In genomic region chr11:106513166-106513565, GRCm38 (mm10) we compare ENCODE assay signal across 8 mouse cellular contexts. TPM values are rescaled to one million over a fixed set of nuclear protein-coding genes. Genes with fewer than 3 reads are reported as not detected.
A peak's percentile ranks its signal among the peaks of the same experiment; 100 is the strongest.
DNase-seq lines count a peak whose midpoint lies in the region; ATAC-seq and TF ChIP-seq lines count a peak whose summit lies in the region.

No protein-coding gene starts in this region.

- DNase-seq in adrenal gland, adult 2 months: peak; percentile 59
- no peak for DNase-seq in adrenal gland, postnatal 4 days (ENCODE audit: low spot score in 2 of 2)
- peak; percentile 89 for DNase-seq in midbrain, embryonic 11.5 days (ENCODE audit: low spot score, missing footprints)
- peak; percentile 73 for DNase-seq in heart, postnatal 0 days (ENCODE audit: low spot score)
- DNase-seq in lung, embryonic 14.5 days: peak; percentile 87
- peak; percentile 25 to 73 for DNase-seq in spleen, postnatal 10 days (ENCODE audit: low spot score in 2 of 2)

- no peak for ATAC-seq in midbrain, embryonic 11.5 days (ENCODE audit: low FRiP score)
- no peak for ATAC-seq in midbrain, embryonic 13.5 days
- ATAC-seq in common myeloid progenitor, adult 5-6 weeks (replicated peaks; ENCODE audit: low read depth, poor library complexity, severe bottlenecking): peak; percentile 58
- 0 out of 2 replicates have a peak, but pooled peaks have one; percentile 46 for ATAC-seq in heart, postnatal 0 days (ENCODE audit: insufficient read depth, low read depth)
- peak; percentile 60 for ATAC-seq in lung, embryonic 14.5 days (ENCODE audit: insufficient read depth)

- peaks cover 4% of the 10 kb centered on the region; the same call in 1 of the 2 replicates for H3K4me1 ChIP-seq in midbrain, embryonic 11.5 days (ENCODE audit: control insufficient read depth, insufficient read depth, low read length)
- H3K4me1 ChIP-seq in midbrain, embryonic 13.5 days (replicated peaks): peaks cover 15% of the 10 kb centered on the region
- no peaks in the 10 kb centered on the region for H3K4me1 ChIP-seq in heart, postnatal 0 days (ENCODE audit: control insufficient read depth, insufficient read depth)
- H3K4me1 ChIP-seq in lung, embryonic 14.5 days (ENCODE audit: insufficient read depth): peaks cover 7% of the 10 kb centered on the region

- no peak overlapping the region for H3K9ac ChIP-seq in midbrain, embryonic 11.5 days (ENCODE audit: low read length)
- H3K9ac ChIP-seq in midbrain, embryonic 13.5 days (replicated peaks): no peak overlapping the region
- no peak overlapping the region for H3K9ac ChIP-seq in heart, postnatal 0 days (replicated peaks; ENCODE audit: low read depth, low read length)
- H3K9ac ChIP-seq in lung, embryonic 14.5 days: no peak overlapping the region

- TF ChIP-seq CTCF in heart, postnatal 0 days (IDR thresholded peaks at IDR 0.05; ENCODE audit: low read depth): peak; percentile 74
- peak; percentile 85 for TF ChIP-seq CTCF in lung, embryonic 14.5 days (IDR thresholded peaks at IDR 0.05; ENCODE audit: low read depth)

- H3K4me3 ChIP-seq in midbrain, embryonic 11.5 days (ENCODE audit: low read depth, low read length): no peak overlapping the region
- no peak overlapping the region for H3K4me3 ChIP-seq in midbrain, embryonic 13.5 days (replicated peaks)
- no peak overlapping the region for H3K4me3 ChIP-seq in heart, postnatal 0 days (ENCODE audit: low read depth, low read length)
- H3K4me3 ChIP-seq in lung, embryonic 14.5 days (ENCODE audit: low read depth, low read length): no peak overlapping the region

- no peaks in the 10 kb centered on the region for H3K27me3 ChIP-seq in midbrain, embryonic 11.5 days (ENCODE audit: control insufficient read depth, insufficient read depth, low read length)
- H3K27me3 ChIP-seq in midbrain, embryonic 13.5 days: no peaks in the 10 kb centered on the region
- no peaks in the 10 kb centered on the region for H3K27me3 ChIP-seq in heart, postnatal 0 days (ENCODE audit: control insufficient read depth, insufficient read depth, low read length)
- no peaks in the 10 kb centered on the region for H3K27me3 ChIP-seq in lung, embryonic 14.5 days (ENCODE audit: insufficient read depth, low read length)

- TF ChIP-seq EP300 in heart, postnatal 0 days (IDR thresholded peaks at IDR 0.05; ENCODE audit: low read depth): no peak

- H3K27ac ChIP-seq in midbrain, embryonic 11.5 days (ENCODE audit: low read depth, low read length): no peak overlapping the region
- H3K27ac ChIP-seq in midbrain, embryonic 13.5 days: no peak overlapping the region
- no peak overlapping the region for H3K27ac ChIP-seq in heart, postnatal 0 days (ENCODE audit: low read depth)
- H3K27ac ChIP-seq in lung, embryonic 14.5 days (ENCODE audit: low read depth): no peak overlapping the region

- no peaks in the 10 kb centered on the region; the same call in 1 of the 2 replicates for H3K36me3 ChIP-seq in midbrain, embryonic 11.5 days (ENCODE audit: control insufficient read depth, insufficient read depth, low read length)
- peaks cover 27% of the 10 kb centered on the region for H3K36me3 ChIP-seq in midbrain, embryonic 13.5 days
- H3K36me3 ChIP-seq in heart, postnatal 0 days (replicated peaks; ENCODE audit: control insufficient read depth, insufficient read depth, low read length): peaks cover 20% of the 10 kb centered on the region
- peaks cover 8% of the 10 kb centered on the region; the same call in 1 of the 2 replicates for H3K36me3 ChIP-seq in lung, embryonic 14.5 days (ENCODE audit: insufficient read depth)

- 40% methylated on average over 2 of the region's 2 CpGs for WGBS in midbrain, embryonic 11.5 days
- 33% methylated on average over 2 of the region's 2 CpGs for WGBS in midbrain, embryonic 13.5 days
- WGBS in heart, postnatal 0 days: 39% methylated on average over 2 of the region's 2 CpGs
- WGBS in lung, embryonic 14.5 days: 31% methylated on average over 2 of the region's 2 CpGs

- no peaks in the 10 kb centered on the region for H3K9me3 ChIP-seq in midbrain, embryonic 11.5 days (ENCODE audit: control insufficient read depth, low read length)
- no peaks in the 10 kb centered on the region for H3K9me3 ChIP-seq in midbrain, embryonic 13.5 days
- H3K9me3 ChIP-seq in heart, postnatal 0 days (replicated peaks; ENCODE audit: control insufficient read depth, low read length): no peaks in the 10 kb centered on the region
- no peaks in the 10 kb centered on the region for H3K9me3 ChIP-seq in lung, embryonic 14.5 days (ENCODE audit: low read depth, low read length)

- H3K4me2 ChIP-seq in midbrain, embryonic 11.5 days: no peak overlapping the region
- H3K4me2 ChIP-seq in midbrain, embryonic 13.5 days (replicated peaks): no peak overlapping the region
- H3K4me2 ChIP-seq in heart, postnatal 0 days (ENCODE audit: low read depth, low read length): no peak overlapping the region
- H3K4me2 ChIP-seq in lung, embryonic 14.5 days: no peak overlapping the region

RNA-seq across cellular contexts. Expression of gene Ern1, which starts 25.5 kb away (rescaled TPM):
- total RNA-seq in adrenal gland, adult 2 months (2021): 100 to 1,000 TPM in 1 of 2 experiments, 10 to 100 TPM in 1; 90.7 to 119 TPM
- 608 and 700 TPM in 2 replicates for polyA plus RNA-seq in adrenal gland, adult 2 months (2012; rRNA removed)
- 10 to 100 TPM; 72.5 to 83.6 TPM for total RNA-seq in adrenal gland, postnatal 4 days (2021)
- polyA plus RNA-seq in midbrain, embryonic 11.5 days (2014; fragmentation: Nextera tagmentation; extraction: Ambion mirVana): 4.6 and 5.5 TPM in 2 replicates
- polyA plus RNA-seq in midbrain, embryonic 13.5 days (2015; fragmentation: Nextera tagmentation; extraction: Ambion mirVana): 6.5 and 6.7 TPM in 2 replicates
- total RNA-seq in common myeloid progenitor, adult 5-6 weeks (2017): 21.1 and 32.6 TPM in 2 replicates
- 5.0 and 8.1 TPM in 2 replicates for total RNA-seq in heart, postnatal 0 days (2014; rRNA removed; ENCODE audit: low replicate concordance)
- 2.0 and 2.6 TPM in 2 replicates for polyA plus RNA-seq in heart, postnatal 0 days (2015; fragmentation: Nextera tagmentation; extraction: Ambion mirVana)
- polyA plus RNA-seq in lung, embryonic 14.5 days (2014; fragmentation: Nextera tagmentation; extraction: Ambion mirVana): 7.5 and 8.6 TPM in 2 replicates

Comparison
In these comparisons a context has a peak if more than half of its experiments do, and no peak if none do; other contexts are left out.
1. DNase-seq: peak in adrenal gland, adult 2 months (single experiment), midbrain, embryonic 11.5 days (single experiment), heart, postnatal 0 days (single experiment), lung, embryonic 14.5 days (single experiment) and spleen, postnatal 10 days (2 of 2); none in adrenal gland, postnatal 4 days (0 of 2).
2. ATAC-seq: peak in common myeloid progenitor, adult 5-6 weeks (single experiment), heart, postnatal 0 days (single experiment) and lung, embryonic 14.5 days (single experiment); none in midbrain, embryonic 11.5 days (single experiment) and midbrain, embryonic 13.5 days (single experiment).
3. RNA of gene Ern1, which starts 25.5 kb away (polyA plus RNA-seq): 608 to 700 TPM in adrenal gland, adult 2 months; 7.5 to 8.6 TPM in lung, embryonic 14.5 days, 6.5 to 6.7 TPM in midbrain, embryonic 13.5 days, 4.6 to 5.5 TPM in midbrain, embryonic 11.5 days and 2.0 to 2.6 TPM in heart, postnatal 0 days; every median in the first group is over 10 times any median in the second.